Mouse (Mus musculus) hindbrain, embryonic 16.5 days (tissue): ENCODE measurements around the gene Dab2. TPM values are rescaled to one million over a fixed set of nuclear protein-coding genes. Genes with fewer than 3 reads are reported as not detected.

Source experiments
- ATAC-seq: fragments of 200-750 bp; cut with Nextera tagmentation; 2 replicates; pipeline ENCODE4 v1.8.0; 2017; ENCODE audit warnings: moderate TSS enrichment, moderate library complexity
- H3K27ac ChIP-seq: fragments of 300-500 bp; sonication (generic); 2 replicates; pipeline ENCODE4 v1.5.1; 2014; ENCODE audit warnings: low read depth, mild to moderate bottlenecking, control low read depth, low read length, moderate library complexity
- H3K27me3 ChIP-seq: fragments of 300-500 bp; sonication (generic); replicated peaks from 2 replicates; pipeline ENCODE4 v1.6.1; 2014; ENCODE audit warnings: low read length; ENCODE audit not compliant: control insufficient read depth, insufficient read depth
- H3K36me3 ChIP-seq: fragments of 300-500 bp; sonication (generic); 2 replicates; pipeline ENCODE4 v1.6.1; 2014; ENCODE audit warnings: mild to moderate bottlenecking, low read length, moderate library complexity, mixed read lengths; ENCODE audit not compliant: control insufficient read depth, insufficient read depth
- H3K4me1 ChIP-seq: fragments of 300-500 bp; sonication (generic); 2 replicates; pipeline ENCODE4 v1.6.1; 2014; ENCODE audit warnings: low read depth, low read length; ENCODE audit not compliant: control insufficient read depth, insufficient read depth
- H3K4me2 ChIP-seq: fragments of 300-500 bp; sonication (generic); 2 replicates; pipeline ENCODE4 v1.6.1; 2014; ENCODE audit warnings: mild to moderate bottlenecking, low read length, control low read depth, moderate library complexity
- H3K4me3 ChIP-seq: fragments of 300-500 bp; sonication (generic); 2 replicates; pipeline ENCODE4 v1.5.1; 2014; ENCODE audit warnings: mild to moderate bottlenecking, low read length, control low read depth, moderate library complexity
- H3K9ac ChIP-seq: fragments of 300-500 bp; sonication (generic); 2 replicates; pipeline ENCODE4 v1.6.1; 2014; ENCODE audit warnings: low read depth, mild to moderate bottlenecking, control low read depth, low read length, moderate library complexity
- H3K9me3 ChIP-seq: fragments of 300-500 bp; sonication (generic); 2 replicates; pipeline ENCODE4 v1.6.1; 2014; ENCODE audit warnings: mild to moderate bottlenecking, low read length, moderate library complexity; ENCODE audit not compliant: control insufficient read depth
- WGBS: fragments of 180-500 bp; shearing (Covaris S2); extraction: QIAGEN DNeasy Blood & Tissue Kit; methylation state at CpG from one replicate; pipeline ENCODE4 v1.1.7; 2014; 5-methylcytosine and 5-hydroxymethylcytosine counted together
- polyA plus RNA-seq: library from polyadenylated mRNA; unstranded; fragments of >200 nt; fragmentation: Nextera tagmentation; extraction: Ambion mirVana; gene quantifications from 2 replicates; pipeline ENCODE4 v1.2.1, GENCODE M21; 2015

Gene Dab2
- polyA plus RNA-seq, result 16.2 and 26.1 TPM in 2 replicates

GRCm38 (mm10) chr15:6299554-6299953 is at the start of gene Dab2:
Dab2 (plus strand) TSS chr15:6299788.
- Histone ChIP-seq H3K4me3 (no peak within 1 kb of the TSS), H3K27me3 (no peaks in the 10 kb centered on the region), H3K36me3 (no peaks in the 10 kb centered on the region), H3K9ac (no peak within 1 kb of the TSS), H3K27ac (no peak within 1 kb of the TSS), H3K9me3 (no peaks in the 10 kb centered on the region), H3K4me2 (no peak within 1 kb of the TSS), H3K4me1 (no peaks in the 10 kb centered on the region)
- ATAC-seq, result no peak
- WGBS, result 85% methylated on average over 3 of the region's 3 CpGs

- H3K9me3 ChIP-seq, result no peaks in the 10 kb centered on the region
- no peak overlapping the region for H3K9ac ChIP-seq
- no peak overlapping the region for H3K4me3 ChIP-seq
- no peaks in the 10 kb centered on the region for H3K36me3 ChIP-seq
- no peak overlapping the region for H3K4me2 ChIP-seq
- H3K4me1 ChIP-seq, result no peaks in the 10 kb centered on the region
- no peak overlapping the region for H3K27ac ChIP-seq
- no peak for ATAC-seq
- 93% methylated on average over 2 of the region's 2 CpGs for WGBS
- H3K27me3 ChIP-seq, result no peaks in the 10 kb centered on the region
Observed at GRCm38 (mm10) chr15:6253471-6253870, 46.1 kb upstream of the Dab2 start.

DNA sequence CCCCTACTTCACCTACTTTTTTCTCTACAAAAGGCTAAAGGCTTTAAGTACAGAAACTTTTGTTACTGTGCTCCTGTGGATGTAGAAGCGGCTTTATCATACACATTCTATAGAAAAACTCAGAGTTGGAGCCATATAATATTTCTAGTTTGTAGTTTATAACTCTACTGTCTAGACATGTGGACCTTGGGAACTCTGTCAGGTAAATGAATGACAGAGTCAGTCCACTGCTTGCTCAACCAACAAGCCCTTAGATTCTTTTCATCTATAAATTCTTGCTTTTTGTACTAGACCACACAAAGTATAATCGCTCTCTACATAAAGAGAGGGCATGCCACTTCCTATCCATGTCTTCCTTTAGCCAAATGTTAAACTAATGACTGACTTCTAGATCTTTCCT is 45.2 kb upstream of the Dab2 start:
- no peaks in the 10 kb centered on the region for H3K27me3 ChIP-seq
- no peak overlapping the region for H3K4me2 ChIP-seq
- H3K27ac ChIP-seq, result no peak overlapping the region
- no peaks in the 10 kb centered on the region for H3K36me3 ChIP-seq
- no peaks in the 10 kb centered on the region for H3K4me1 ChIP-seq
- no peak for ATAC-seq
- 98% methylated on average over 2 of the region's 2 CpGs for WGBS
- no peak overlapping the region for H3K9ac ChIP-seq
- no peaks in the 10 kb centered on the region for H3K9me3 ChIP-seq
- H3K4me3 ChIP-seq, result no peak overlapping the region

GRCm38 (mm10) chr15:6257049-6257448 is 42.5 kb upstream of the Dab2 start:
- Histone ChIP-seq H3K9me3 (no peaks in the 10 kb centered on the region), H3K36me3 (no peaks in the 10 kb centered on the region), H3K27ac (no peak overlapping the region), H3K27me3 (no peaks in the 10 kb centered on the region), H3K4me2 (no peak overlapping the region), H3K9ac (no peak overlapping the region), H3K4me1 (no peaks in the 10 kb centered on the region), H3K4me3 (no peak overlapping the region)
- ATAC-seq, result no peak
- 74% methylated on average over 2 of the region's 2 CpGs for WGBS

- no peak overlapping the region for H3K4me3 ChIP-seq
- no peak overlapping the region for H3K9ac ChIP-seq
- no peak overlapping the region for H3K27ac ChIP-seq
- no peak for ATAC-seq
- 16% methylated on average over 3 of the region's 3 CpGs for WGBS
- H3K9me3 ChIP-seq, result no peaks in the 10 kb centered on the region
- H3K36me3 ChIP-seq, result no peaks in the 10 kb centered on the region
- no peaks in the 10 kb centered on the region for H3K27me3 ChIP-seq
- no peak overlapping the region for H3K4me2 ChIP-seq
- no peaks in the 10 kb centered on the region for H3K4me1 ChIP-seq
Observed at GRCm38 (mm10) chr15:6259957-6260740, 39.4 kb upstream of the Dab2 start.

DNA sequence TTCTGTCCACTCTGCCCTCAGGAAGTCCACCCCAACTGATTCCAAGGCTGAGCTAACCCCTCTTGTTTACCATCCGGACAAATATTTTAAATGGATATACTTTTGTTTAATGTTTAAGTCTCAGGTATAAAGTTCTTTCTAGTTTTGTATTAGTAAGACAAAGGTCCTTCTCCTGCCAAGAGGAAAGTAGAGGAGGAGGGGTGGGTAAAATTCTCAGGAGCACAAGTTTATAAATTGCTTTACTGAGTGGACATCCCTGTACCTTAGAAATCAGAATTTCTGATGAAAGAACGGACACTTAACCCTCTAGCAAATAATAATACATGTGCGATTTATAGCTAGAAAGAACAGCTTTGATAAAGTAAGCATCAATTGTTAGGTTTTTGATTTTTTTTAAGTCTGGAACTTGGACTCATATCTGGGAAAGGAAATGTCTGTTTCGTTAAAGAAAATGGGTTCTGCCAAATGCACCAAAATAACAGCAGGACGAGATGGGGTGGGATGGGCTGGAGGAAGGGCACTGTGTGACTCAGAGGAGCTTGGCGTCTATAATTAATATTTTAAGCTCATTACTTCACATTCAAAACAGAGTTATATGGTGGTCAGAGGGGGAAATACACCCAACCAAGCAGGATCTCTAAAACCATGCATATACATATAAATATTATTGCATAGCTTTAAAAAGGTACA is 38.7 kb upstream of the Dab2 start:
- Histone ChIP-seq H3K9ac (no peak overlapping the region), H3K4me1 (no peaks in the 10 kb centered on the region), H3K4me2 (no peak overlapping the region), H3K27me3 (no peaks in the 10 kb centered on the region), H3K9me3 (no peaks in the 10 kb centered on the region), H3K27ac (no peak overlapping the region), H3K4me3 (no peak overlapping the region), H3K36me3 (no peaks in the 10 kb centered on the region)
- 69% methylated on average over 6 of the region's 6 CpGs for WGBS
- ATAC-seq, result no peak

- no peak for ATAC-seq
Observed at GRCm38 (mm10) chr15:6267147-6267758, 32.3 kb upstream of the Dab2 start.

GRCm38 (mm10) chr15:6278606-6279468 is 20.8 kb upstream of the Dab2 start:
- ATAC-seq, result no peak
- 74% methylated on average over 11 of the region's 11 CpGs for WGBS

More at GRCm38 (mm10) chr15:6267147-6267758, 32.3 kb upstream of the Dab2 start:
- Histone ChIP-seq H3K4me3 (no peak overlapping the region), H3K4me1 (no peaks in the 10 kb centered on the region), H3K27ac (no peak overlapping the region), H3K27me3 (no peaks in the 10 kb centered on the region), H3K9ac (no peak overlapping the region), H3K36me3 (no peaks in the 10 kb centered on the region), H3K4me2 (no peak overlapping the region), H3K9me3 (no peaks in the 10 kb centered on the region)
- 84% methylated on average over 3 of the region's 3 CpGs for WGBS

More at GRCm38 (mm10) chr15:6278606-6279468, 20.8 kb upstream of the Dab2 start:
- no peaks in the 10 kb centered on the region for H3K36me3 ChIP-seq
- no peak overlapping the region for H3K4me3 ChIP-seq
- no peaks in the 10 kb centered on the region for H3K9me3 ChIP-seq
- H3K27me3 ChIP-seq, result no peaks in the 10 kb centered on the region
- no peaks in the 10 kb centered on the region for H3K4me1 ChIP-seq
- no peak overlapping the region for H3K27ac ChIP-seq
- no peak overlapping the region for H3K4me2 ChIP-seq
- H3K9ac ChIP-seq, result no peak overlapping the region
